Mouse (Mus musculus): Measurements from ENCODE around the gene Ribc2.

Ribc2 gene

DNA sequence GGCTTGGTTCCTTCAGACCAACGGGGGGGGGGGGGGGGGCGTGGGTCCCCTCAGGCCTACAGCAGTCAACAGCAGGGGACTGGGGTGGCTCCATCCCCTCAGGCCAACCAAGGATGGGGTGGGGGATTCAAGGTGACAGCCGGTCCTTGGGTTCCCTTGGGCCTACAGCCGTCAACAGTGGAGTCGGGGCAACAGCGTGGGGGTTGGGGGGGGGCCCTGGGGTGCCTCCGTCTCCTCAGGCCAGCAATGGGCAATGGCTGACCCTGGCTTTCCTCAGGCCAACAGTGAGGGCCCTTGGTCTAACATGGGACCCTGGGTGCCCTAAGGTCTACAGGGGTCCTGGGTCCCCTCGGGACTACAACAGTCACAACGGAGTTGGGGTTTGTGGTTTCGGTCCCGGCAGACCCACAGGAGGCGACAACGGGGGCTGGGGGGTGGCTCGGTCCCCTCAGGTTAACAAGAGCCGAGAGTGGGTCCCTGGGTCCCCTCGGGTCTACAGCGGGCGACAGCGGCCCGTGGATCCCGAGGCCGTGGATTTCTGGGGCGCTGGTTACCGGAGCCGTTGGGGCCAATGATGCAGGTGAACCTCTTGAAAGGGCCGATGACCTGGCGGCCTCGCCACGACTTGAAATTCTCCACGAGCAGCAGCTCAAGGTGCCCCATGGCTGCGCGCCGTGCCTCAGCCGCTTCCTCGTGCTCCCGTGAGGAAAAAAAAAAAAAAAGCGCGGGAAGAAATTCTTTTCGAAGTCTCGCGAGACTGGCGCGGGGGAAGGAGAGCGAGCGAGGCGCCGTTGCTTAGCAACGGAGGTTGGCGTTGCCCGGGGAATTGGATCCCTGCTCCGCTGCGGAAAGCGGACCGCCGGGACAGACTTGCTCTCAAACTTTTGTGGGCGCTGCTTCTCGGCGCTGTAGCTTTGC lies at the start of gene Ribc2, which contains the start of gene Smc1b:
Ribc2 (plus strand) TSS at position 804 of the 918 bp plus-strand sequence.
Smc1b (minus strand) TSS at position 690 of the 918 bp plus-strand sequence.
- DNase-seq (ENCODE audit: extremely low spot score), result peak; percentile 74

DNA sequence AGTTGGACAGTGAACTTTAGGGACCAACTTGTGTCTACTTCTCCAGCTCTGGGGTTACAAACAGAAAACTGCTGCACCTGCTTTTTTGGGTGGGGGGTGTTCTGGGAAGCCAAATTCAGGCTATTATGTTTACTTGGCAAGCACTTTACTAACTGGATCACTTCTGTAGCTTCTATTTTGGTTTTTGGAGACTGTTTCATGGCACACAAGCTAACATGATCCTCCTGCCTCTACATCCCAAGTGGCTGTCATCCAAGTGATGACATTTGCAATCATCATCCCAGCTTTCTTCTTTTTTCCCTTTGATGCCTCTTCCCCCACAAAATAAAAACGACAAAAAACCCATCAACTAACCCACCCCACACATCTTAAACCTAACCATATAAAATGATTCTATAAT lies 46.2 kb upstream of the Ribc2 start:
- DNase-seq (ENCODE audit: extremely low spot score), result no peak

DNA sequence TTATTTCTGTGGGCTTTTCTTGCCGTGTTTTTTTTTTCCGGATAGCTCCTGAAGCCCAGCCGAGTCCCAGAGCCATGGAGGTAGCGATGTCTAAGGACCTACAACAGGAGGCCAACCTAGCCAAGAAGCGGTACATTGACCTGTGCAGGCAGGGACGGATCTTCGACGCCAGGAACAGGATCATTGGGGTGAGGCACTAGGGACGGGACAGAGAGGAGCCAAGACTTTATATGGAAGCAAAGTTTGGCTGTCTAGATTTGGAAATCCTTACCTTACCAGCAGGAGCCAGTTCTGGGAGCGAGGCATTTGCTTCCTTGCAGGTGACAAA lies 279 bp downstream of the Ribc2 start:
- no peak for DNase-seq (ENCODE audit: extremely low spot score)

DNA sequence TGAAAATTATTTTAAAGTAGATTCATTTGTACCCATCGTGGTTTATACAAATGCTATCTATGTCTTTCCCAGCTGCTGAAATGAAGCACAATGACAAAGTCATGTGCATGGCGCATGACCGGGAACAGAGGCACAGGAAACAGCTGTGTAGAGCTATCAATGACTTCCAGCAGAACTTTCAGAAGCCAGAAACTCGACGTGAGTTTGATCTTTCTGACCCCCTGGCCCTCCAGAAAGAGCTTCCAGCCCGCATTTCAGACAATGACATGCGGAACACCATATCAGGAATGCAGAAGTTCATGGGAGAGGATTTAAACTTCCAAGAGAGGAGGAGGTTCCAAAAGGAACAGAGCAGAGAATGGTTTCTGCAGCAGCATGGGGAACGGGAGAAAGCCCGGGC lies 3.3 kb downstream of the Ribc2 start:
- no peak for DNase-seq (ENCODE audit: extremely low spot score)

DNA sequence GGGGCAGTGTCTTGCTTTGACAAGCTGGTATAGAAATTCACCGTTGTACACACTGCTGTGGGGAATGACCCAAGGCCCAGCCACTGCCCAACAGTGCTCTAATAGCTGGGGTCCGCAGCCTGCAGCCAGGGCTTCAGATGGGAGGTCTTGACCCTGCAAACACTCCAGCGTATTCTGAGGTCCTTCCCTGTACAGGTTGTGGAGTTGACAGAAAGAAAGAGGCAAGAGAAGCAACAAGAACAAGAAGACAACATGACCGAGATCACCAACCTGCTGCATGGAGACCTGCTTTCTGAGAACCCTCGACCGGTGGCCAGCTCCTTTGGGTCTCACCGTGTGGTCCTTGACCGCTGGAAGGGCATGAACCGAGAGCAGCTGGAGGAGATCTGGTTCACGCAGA lies 9.4 kb downstream of the Ribc2 start:
- DNase-seq (ENCODE audit: extremely low spot score), result no peak

DNA sequence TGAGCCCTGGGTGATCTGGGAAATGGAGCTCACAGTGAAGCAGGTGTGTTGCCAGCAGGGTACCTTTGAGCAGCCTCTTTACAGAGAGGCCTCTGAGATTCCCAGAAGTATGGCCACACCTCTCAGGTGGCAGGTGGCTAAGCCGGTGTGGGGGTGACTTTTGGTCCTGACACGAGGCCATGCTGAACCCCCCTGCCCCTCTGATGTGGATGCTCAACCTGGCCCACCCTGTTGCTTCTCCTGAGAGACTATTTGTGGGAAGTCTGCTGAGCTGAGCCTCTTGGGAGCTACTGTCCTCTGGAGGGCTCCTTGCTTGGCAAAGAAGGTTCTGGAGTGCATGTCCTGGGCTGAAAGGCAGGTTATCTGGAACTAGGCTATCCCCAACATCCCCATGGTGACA lies 10.6 kb downstream of the Ribc2 start:
- no peak for DNase-seq (ENCODE audit: extremely low spot score)

DNA sequence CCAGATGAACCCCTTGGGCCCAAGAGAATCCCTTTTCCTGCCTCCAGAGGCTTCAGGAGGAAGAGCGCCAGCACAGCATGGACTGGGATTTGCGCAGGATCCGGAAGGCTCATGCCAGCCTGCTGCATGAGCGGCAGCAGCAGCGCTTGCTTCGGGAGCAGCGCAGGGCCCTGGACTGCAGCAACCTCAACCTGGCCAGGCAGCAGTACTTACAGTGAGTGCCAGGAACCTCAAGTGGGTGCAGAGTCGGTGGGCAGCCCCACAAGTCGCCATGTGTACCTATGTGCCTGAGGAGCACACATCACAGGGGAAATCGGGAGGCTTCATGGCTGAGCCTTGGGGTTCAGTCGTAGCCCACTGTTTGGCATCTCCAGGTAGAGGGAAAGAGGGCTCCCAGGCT lies 11.3 kb downstream of the Ribc2 start:
- DNase-seq (ENCODE audit: extremely low spot score), result no peak

DNA sequence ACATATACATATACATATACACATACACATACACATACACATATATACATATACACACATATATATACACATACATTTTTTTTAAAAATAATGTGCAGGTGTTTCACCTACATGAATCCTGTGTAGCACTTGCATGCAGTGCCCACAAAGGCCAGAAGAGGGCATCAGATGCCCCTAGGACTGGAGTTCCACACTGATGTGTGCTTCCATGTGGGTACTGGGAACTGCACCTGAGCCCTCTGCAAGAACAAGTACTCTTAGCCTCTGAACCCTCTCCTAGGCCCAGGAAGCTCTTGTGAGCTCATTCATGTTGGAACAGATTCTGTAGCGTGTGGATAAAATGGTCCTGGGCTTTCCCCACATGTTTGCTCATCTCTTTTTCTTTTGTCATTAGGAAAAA lies 11.9 kb downstream of the Ribc2 start:
- no peak for DNase-seq (ENCODE audit: extremely low spot score)

DNA sequence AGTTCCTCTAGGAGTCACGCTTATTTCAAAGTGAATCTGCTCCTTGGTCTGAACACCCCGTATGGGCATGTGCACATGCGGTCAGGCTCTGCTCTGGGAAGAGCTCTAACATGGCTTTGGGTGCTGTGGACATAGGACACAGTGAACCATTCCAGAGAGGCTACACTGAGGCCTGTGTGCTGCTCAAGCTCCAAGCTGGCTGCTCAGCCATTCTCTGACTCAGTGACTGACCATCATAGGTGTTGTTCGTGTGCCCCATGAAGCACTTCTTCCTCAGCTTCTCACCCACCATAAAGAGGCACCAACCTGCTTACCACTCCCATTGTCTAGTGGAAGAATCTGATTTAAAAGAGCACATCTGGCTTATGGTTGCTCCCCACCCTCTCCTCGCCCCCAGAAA lies 12.4 kb downstream of the Ribc2 start:
- DNase-seq (ENCODE audit: extremely low spot score), result no peak

DNA sequence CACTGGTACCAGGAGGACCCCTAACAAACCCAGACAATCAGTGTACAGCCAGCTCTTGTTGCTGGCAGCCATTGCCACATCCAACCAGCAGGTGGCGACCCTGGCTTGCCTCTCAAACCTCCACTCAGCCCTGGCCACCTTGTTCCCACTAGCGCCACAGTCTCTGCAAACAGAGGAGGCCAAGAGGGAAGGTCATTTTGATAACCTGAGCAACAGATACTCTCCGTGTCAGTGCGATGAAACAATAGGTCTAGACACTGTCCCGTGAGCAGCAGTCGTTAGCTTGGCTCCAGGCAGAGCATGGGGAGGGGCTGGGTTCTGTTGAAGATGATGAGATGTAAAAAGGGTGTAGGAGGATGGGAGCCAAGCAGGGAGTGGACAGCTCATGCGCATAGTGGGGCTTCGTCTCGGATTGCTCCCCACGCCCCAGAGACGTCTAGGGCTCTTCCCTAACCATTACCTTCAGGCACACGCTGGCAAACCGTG lies 19.6 kb downstream of the Ribc2 start:
- peak; percentile 78 for DNase-seq (ENCODE audit: extremely low spot score)

DNA sequence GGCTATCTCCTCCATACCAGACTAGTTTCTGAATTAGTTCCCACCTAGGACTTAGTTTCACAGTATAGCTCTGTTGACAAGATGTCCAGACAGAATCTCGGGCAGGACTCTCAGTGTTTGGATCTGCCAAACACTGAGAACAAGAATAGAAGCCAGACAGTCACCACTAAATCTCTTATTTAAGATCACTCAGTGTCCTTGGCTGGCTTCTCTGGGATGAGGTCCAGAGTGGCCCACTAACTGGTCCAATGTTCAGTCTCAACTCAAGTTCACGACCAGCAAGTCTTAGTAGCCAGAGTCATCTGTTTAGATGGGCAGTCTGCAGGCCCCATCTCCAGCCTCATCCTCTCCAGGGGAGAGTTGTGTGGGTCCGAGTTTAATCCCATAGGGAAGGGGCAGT lies 20.7 kb downstream of the Ribc2 start:
- no peak for DNase-seq (ENCODE audit: extremely low spot score)

DNA sequence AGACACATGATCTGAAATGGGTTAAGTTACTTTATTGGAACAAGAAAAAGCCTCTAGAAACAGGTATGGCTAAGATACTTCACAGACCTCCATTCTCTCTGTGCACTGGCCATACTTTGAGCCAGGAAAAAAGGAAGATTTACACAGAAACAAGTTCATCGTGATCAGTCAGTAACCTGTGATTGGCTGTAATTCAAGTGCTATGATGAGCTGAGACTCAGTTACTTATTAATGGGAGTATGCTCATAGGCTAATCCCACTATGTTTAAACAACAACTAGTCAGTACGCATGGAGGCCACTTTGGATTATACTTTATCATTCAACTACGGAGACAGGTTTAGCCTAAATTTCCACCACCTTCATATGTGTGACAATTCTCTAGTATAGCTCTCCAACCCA lies 22.2 kb downstream of the Ribc2 start:
- DNase-seq (ENCODE audit: extremely low spot score), result no peak

DNA sequence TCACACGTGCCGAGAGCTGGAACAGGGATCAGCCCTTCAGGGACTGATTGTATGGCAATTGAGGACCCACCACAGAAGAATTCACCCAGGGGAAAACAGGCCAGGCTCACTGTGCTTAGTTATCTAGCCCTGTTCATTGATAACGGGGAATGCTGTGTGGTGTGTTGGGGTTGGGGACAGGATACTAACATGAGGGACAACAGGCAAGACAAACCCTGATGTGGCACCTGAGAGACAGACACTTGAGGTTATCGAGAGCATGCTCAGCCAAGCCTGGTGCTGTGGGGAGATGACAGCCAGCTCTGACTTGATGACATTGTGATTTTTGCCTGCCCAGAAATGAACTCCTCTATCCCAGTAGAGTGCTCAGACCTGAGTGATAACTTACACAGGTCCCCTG lies 24.3 kb downstream of the Ribc2 start:
- no peak for DNase-seq (ENCODE audit: extremely low spot score)

DNA sequence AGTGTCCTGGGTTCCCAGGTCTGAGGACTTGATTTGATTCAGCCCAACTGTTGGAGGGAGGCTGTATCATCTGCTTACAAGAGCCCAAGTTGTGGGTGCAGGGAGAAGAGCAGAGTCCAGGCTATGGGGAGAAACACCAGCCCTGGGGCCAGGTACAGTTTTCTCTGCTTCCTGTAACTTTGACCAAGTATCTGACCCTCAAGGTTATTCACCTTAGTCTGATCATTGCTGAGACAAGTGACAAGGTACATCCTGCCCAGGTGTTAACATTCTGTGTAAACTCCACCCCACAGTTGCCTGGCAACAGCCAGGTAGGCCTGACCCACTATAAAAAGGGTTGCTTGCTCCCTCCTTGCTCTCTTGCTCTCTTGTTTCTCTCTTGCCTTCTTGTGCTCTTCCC lies 29.5 kb downstream of the Ribc2 start:
- DNase-seq (ENCODE audit: extremely low spot score), result no peak

DNA sequence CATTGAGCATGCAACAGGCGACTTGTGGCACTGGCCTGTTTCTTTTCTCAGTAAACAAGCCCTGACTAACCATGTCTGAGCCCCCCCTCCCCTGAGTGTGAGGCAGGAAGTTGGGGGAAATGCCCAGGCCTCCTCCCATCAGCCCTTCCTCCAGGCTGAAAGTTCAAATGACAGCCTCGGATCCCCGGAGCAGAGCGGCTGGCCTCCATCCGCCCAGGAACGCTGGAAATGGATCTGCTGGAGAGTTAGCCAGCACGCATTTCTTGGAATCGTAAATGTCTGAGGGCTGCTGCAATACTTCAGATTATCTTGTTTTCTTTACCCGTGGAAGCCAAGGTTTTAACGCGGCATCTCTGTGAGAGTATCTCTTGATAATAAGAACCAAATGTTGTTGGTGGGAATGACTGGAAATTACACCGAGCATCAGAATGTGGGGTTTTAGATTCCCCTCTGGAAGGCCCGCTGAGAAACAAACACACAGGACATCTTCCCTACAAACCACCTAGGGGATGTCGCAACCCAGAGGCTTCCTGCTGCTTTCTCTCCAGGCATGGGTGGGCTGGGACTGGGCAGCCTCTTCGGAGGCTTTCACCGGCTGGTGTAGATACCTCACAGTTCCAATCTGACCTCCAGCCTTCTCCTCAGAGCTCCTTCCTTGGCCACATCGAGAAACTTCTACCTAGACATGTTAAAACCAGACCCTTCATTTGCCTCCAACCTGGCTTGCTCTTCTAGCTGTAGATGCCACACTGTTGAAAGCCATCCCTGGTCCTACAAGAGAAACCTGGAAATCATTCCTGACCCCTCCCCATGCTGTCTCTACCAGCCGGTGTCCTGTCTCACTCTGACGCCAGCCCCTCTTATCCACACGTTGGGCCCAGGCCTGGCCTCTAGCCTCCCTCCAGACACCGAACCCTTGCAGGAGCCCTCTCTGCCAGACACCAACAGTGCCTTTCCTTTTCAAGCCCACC lies 31.1 kb downstream of the Ribc2 start:
- peak; percentile 35 for DNase-seq (ENCODE audit: extremely low spot score)

DNA sequence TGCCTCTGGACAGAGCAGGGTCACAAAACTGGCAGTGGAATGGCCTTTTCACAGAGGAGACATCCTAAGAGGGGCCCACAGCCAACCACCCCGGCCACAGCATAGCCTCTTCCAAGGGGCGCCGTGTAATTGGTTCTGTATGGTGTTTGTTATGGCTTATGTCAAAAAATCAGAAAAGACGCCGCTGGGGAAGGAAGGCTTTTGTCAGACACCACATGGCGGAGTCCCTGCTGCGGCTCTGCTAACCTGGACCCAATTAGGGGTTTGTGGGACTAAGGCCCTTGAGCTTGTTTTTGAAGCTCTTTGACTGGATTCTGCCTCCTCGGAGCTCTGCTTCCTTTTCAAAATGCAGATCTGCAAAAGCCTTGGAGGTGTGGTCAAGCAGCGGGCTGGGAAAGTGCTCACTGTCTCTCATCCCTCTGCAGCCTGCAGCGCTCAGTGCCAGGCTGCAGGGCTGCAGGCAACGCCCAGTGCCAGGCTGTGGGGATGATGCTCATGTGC lies 34.6 kb downstream of the Ribc2 start:
- DNase-seq (ENCODE audit: extremely low spot score), result peak; percentile 58

DNA sequence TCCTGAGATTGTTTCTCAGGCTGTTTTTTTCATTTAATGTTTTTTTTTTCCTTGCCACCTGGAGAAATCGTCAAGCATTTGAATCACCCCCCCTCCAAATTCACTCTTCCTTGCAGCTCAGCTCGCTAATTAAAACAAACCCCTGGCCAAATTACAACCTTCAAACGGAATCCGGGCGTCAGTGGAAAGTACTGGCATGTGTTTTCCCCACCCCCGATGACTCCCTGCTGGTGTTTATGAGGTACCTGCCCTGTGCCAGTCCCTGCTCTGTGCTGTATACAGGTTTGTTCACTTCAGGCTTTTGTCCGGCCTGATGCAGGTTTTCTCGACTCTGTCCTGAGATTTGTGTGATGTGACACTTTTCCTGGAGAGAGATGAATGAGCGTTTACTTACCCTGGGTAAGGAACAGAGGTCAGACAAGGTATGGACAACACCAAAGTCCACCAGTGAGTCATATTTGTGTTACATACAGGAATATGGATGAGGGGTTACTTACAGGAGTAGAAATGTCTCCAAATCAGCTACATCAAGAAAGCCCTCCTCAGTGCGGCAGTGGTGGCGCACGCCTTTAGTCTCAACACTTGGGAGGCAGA lies 35.3 kb downstream of the Ribc2 start:
- no peak for DNase-seq (ENCODE audit: extremely low spot score)

DNA sequence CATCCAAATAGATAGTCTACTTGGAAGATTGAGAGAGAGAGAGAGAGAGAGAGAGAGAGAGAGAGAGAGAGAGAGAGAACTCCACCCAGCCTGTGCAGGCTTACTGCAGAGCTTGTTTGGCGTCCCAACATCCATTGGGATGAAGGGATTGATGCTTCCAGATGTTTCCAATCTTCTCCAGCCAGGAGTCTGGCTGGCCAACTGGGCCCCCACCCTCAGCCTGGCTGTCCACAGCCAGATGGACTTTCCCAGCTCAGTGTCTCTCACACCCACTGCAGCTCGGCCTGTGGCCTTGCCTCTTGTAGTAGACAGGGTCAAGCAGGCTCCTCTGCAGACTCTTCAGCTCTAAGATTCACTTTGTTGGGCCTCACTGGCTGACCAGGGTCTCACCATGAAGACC lies 40.2 kb downstream of the Ribc2 start:
- no peak for DNase-seq (ENCODE audit: extremely low spot score)

DNA sequence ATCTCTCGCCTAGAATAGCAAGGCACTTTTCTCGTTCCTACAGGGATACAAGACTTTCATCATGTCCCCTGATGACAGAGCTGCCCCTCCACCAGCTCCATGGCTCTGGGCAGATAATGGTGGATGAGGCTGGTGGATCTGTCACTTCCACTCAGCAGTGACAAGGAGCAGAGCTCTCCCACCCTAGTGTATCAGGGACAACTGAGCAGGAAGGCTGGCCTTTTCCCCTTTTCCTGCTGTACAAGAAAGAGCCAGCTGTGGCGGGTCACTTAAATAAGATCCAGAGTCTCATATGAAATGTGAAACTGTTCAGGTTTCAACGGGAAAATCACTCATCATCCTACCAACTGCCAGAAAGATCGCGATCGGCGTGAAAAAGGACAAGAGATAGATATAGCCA lies 41.5 kb downstream of the Ribc2 start:
- DNase-seq (ENCODE audit: extremely low spot score), result no peak

DNA sequence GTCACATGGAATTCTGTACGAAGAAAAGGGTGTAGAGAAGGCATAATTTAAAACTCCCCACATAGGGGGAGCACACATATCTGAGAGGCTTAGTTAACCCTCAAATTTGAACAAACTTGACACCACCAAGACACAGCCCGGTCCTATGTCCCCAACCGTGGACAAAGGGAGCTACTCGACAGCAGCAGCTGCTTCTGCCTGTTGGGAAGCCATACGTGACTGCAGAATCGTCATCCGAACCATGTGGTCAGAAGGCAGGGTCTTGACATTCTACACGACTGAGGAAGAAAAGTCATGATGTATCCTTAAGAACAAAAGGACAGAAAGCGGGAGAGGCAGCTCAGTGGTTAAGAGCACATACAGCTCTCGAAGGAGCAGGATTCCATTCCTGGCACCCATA lies 42.2 kb downstream of the Ribc2 start:
- no peak for DNase-seq (ENCODE audit: extremely low spot score)

DNA sequence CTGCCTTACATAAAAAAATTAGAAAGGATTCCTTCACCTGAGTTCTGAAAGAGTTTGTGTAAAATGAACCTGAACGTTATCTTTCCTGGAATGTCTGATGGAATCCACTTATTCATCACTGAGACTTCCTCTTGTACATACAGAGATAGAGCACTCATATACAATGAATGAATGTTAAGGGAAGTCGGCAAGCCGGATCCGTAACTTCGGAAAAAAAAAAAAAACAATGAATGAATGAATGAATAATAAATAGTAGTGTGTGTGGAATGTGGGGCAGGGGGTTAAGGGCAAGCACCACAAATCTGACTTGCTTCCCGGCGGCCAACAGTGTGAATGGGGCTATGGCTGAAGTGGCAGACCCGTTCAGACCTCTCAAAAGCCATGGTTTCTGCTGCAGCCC lies 45.7 kb downstream of the Ribc2 start:
- DNase-seq (ENCODE audit: extremely low spot score), result no peak

DNA sequence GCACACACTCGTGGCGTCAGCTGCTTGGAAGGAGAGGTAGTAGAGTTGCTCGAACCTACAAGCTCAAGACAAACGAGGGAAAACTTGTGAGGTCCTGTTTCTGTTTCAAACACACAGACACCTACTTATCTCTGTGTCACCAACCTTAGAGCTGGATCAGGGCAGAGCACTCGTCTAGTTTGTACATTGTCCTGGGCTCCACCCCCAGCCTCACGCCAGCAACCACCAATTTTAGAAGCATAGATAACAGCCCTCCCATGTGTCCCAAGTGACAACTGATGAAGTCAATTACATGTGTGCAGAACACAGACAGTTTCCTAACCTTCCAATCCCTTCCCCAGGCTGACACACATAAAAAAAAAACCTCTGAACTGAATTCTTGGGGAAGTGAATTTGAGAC lies 46.3 kb downstream of the Ribc2 start:
- no peak for DNase-seq (ENCODE audit: extremely low spot score)

Data from embryo, embryonic 9.5 days (tissue).